Mouse (Mus musculus) hindbrain, embryonic 12.5 days (tissue): ENCODE results near the gene Hcrtr1. TPM values are rescaled to one million over a fixed set of nuclear protein-coding genes. Genes with fewer than 3 reads are reported as not detected.
A peak's percentile ranks its signal among the peaks of the same experiment; 100 is the strongest.

Source experiments
- ATAC-seq: fragments of 200-750 bp; cut with Nextera tagmentation; 2 replicates; pipeline ENCODE4 v1.8.0; 2017; ENCODE audit warnings: moderate TSS enrichment; ENCODE audit not compliant: low FRiP score
- H3K27ac ChIP-seq: fragments of 300-500 bp; sonication (generic); 2 replicates; pipeline ENCODE4 v1.5.1; 2016; ENCODE audit warnings: mild to moderate bottlenecking
- H3K27me3 ChIP-seq: fragments of 300-500 bp; sonication (generic); 2 replicates; pipeline ENCODE4 v1.6.1; 2016; ENCODE audit warnings: mild to moderate bottlenecking
- H3K36me3 ChIP-seq: fragments of 300-500 bp; sonication (generic); 2 replicates; pipeline ENCODE4 v1.6.1; 2016; ENCODE audit warnings: mild to moderate bottlenecking
- H3K4me1 ChIP-seq: fragments of 300-500 bp; sonication (generic); 2 replicates; pipeline ENCODE4 v1.6.1; 2016
- H3K4me2 ChIP-seq: fragments of 300-500 bp; sonication (generic); replicated peaks from 2 replicates; pipeline ENCODE4 v1.6.1; 2016; ENCODE audit warnings: mild to moderate bottlenecking
- H3K4me3 ChIP-seq: fragments of 300-500 bp; sonication (generic); 2 replicates; pipeline ENCODE4 v1.5.1; 2016; ENCODE audit warnings: mild to moderate bottlenecking
- H3K9ac ChIP-seq: fragments of 300-500 bp; sonication (generic); 2 replicates; pipeline ENCODE4 v1.6.1; 2016; ENCODE audit warnings: mild to moderate bottlenecking, moderate library complexity
- H3K9me3 ChIP-seq: fragments of 300-500 bp; sonication (generic); replicated peaks from 2 replicates; pipeline ENCODE4 v1.6.1; 2016; ENCODE audit warnings: mild to moderate bottlenecking
- WGBS: fragments of 180-500 bp; shearing (Covaris S2); methylation state at CpG from one replicate; pipeline ENCODE4 v1.1.7; 2016; 5-methylcytosine and 5-hydroxymethylcytosine counted together
- polyA plus RNA-seq: library from polyadenylated mRNA; unstranded; fragments of >200 nt; fragmentation: Nextera tagmentation; extraction: Ambion mirVana; gene quantifications from 2 replicates; pipeline ENCODE4 v1.2.1, GENCODE M21; 2016

Gene Hcrtr1
- polyA plus RNA-seq, 1 experiment from 2014 or later: 1.3 TPM

GRCm38 (mm10) chr4:130175072-130175711 lies 36.0 kb upstream of the Hcrtr1 start, which contains the start of gene Tinagl1:
Gene Tinagl1, minus strand, starts transcription at chr4:130175122.
- Histone ChIP-seq H3K36me3 (no peaks in the 10 kb centered on the region), H3K4me3 (peak within 1 kb of the TSS; percentile 4; the same call in 1 of the 2 replicates), H3K4me2 (peak within 1 kb of the TSS; percentile 46), H3K9ac (peak within 1 kb of the TSS; percentile 1; the same call in 1 of the 2 replicates), H3K27ac (no peak within 1 kb of the TSS), H3K9me3 (no peaks in the 10 kb centered on the region), H3K27me3 (peaks cover 40% of the 10 kb centered on the region), H3K4me1 (peaks cover 39% of the 10 kb centered on the region)
- no peak for ATAC-seq
- 3% methylated on average over 13 of the region's 14 CpGs for WGBS

GRCm38 (mm10) chr4:130174335-130175031 lies 35.3 kb upstream of the Hcrtr1 start:
- peak; percentile 26; the same call in 1 of the 2 replicates for ATAC-seq
- H3K4me3 ChIP-seq: peak overlapping the region; percentile 4; the same call in 1 of the 2 replicates
- H3K9me3 ChIP-seq: no peaks in the 10 kb centered on the region
- peaks cover 39% of the 10 kb centered on the region for H3K4me1 ChIP-seq
- peaks cover 38% of the 10 kb centered on the region for H3K27me3 ChIP-seq
- no peak overlapping the region for H3K27ac ChIP-seq
- WGBS: 4% methylated on average over 25 of the region's 25 CpGs
- H3K36me3 ChIP-seq: no peaks in the 10 kb centered on the region
- H3K9ac ChIP-seq: peak overlapping the region; percentile 1; the same call in 1 of the 2 replicates
- H3K4me2 ChIP-seq: peak overlapping the region; percentile 46

- Histone ChIP-seq H3K9ac (no peak overlapping the region), H3K4me1 (peaks cover 44% of the 10 kb centered on the region), H3K27ac (no peak overlapping the region), H3K4me3 (peak overlapping the region; percentile 2; the same call in 1 of the 2 replicates), H3K27me3 (peaks cover 38% of the 10 kb centered on the region), H3K36me3 (no peaks in the 10 kb centered on the region), H3K9me3 (no peaks in the 10 kb centered on the region), H3K4me2 (peak overlapping the region; percentile 46; the same call in 1 of the 2 replicates)
- 44% methylated on average over 19 of the region's 19 CpGs for WGBS
- no peak for ATAC-seq
Measured at GRCm38 (mm10) chr4:130173911-130174311, 34.8 kb upstream of the Hcrtr1 start.

GRCm38 (mm10) chr4:130173060-130173822 lies 34.1 kb upstream of the Hcrtr1 start:
- no peak overlapping the region for H3K4me2 ChIP-seq
- H3K9ac ChIP-seq: no peak overlapping the region
- no peak overlapping the region for H3K27ac ChIP-seq
- no peaks in the 10 kb centered on the region for H3K9me3 ChIP-seq
- H3K27me3 ChIP-seq: peaks cover 38% of the 10 kb centered on the region
- WGBS: 74% methylated on average over 11 of the region's 11 CpGs
- ATAC-seq: no peak
- peaks cover 51% of the 10 kb centered on the region for H3K4me1 ChIP-seq
- no peaks in the 10 kb centered on the region for H3K36me3 ChIP-seq
- H3K4me3 ChIP-seq: no peak overlapping the region

- no peak overlapping the region for H3K4me2 ChIP-seq
- no peak overlapping the region for H3K4me3 ChIP-seq
- 67% methylated on average over 11 of the region's 11 CpGs for WGBS
- peaks cover 58% of the 10 kb centered on the region for H3K4me1 ChIP-seq
- H3K9ac ChIP-seq: no peak overlapping the region
- no peak for ATAC-seq
- no peaks in the 10 kb centered on the region for H3K9me3 ChIP-seq
- no peak overlapping the region for H3K27ac ChIP-seq
- peaks cover 43% of the 10 kb centered on the region for H3K27me3 ChIP-seq
- no peaks in the 10 kb centered on the region for H3K36me3 ChIP-seq
Measured at GRCm38 (mm10) chr4:130171951-130172765, 33.0 kb upstream of the Hcrtr1 start.

- no peaks in the 10 kb centered on the region for H3K36me3 ChIP-seq
- H3K9ac ChIP-seq: no peak overlapping the region
- H3K4me1 ChIP-seq: peaks cover 51% of the 10 kb centered on the region
- H3K4me3 ChIP-seq: no peak overlapping the region
- WGBS: 92% methylated on average over 4 of the region's 4 CpGs
- no peaks in the 10 kb centered on the region for H3K9me3 ChIP-seq
- no peak overlapping the region for H3K27ac ChIP-seq
- H3K4me2 ChIP-seq: no peak overlapping the region
- ATAC-seq: no peak
- H3K27me3 ChIP-seq: peaks cover 42% of the 10 kb centered on the region
Measured at GRCm38 (mm10) chr4:130170362-130170761, 31.2 kb upstream of the Hcrtr1 start.

GRCm38 (mm10) chr4:130169411-130169971 lies 30.3 kb upstream of the Hcrtr1 start:
- Histone ChIP-seq H3K27me3 (peaks cover 42% of the 10 kb centered on the region), H3K4me3 (no peak overlapping the region), H3K36me3 (no peaks in the 10 kb centered on the region), H3K4me1 (peaks cover 42% of the 10 kb centered on the region), H3K9ac (no peak overlapping the region), H3K9me3 (no peaks in the 10 kb centered on the region), H3K27ac (no peak overlapping the region), H3K4me2 (no peak overlapping the region)
- WGBS: 82% methylated on average over 16 of the region's 16 CpGs
- ATAC-seq: no peak

GRCm38 (mm10) chr4:130168280-130169183 lies 29.4 kb upstream of the Hcrtr1 start:
- Histone ChIP-seq H3K4me1 (peaks cover 38% of the 10 kb centered on the region), H3K4me3 (no peak overlapping the region), H3K27me3 (peaks cover 42% of the 10 kb centered on the region), H3K27ac (no peak overlapping the region), H3K4me2 (peak overlapping the region; percentile 24; the same call in 1 of the 2 replicates), H3K9me3 (no peaks in the 10 kb centered on the region), H3K9ac (no peak overlapping the region), H3K36me3 (no peaks in the 10 kb centered on the region)
- peak; percentile 46; the same call in 1 of the 2 replicates for ATAC-seq
- WGBS: 32% methylated on average over 16 of the region's 16 CpGs

GRCm38 (mm10) chr4:130167814-130168213 lies 28.7 kb upstream of the Hcrtr1 start:
- peak overlapping the region; percentile 27; the same call in 1 of the 2 replicates for H3K4me2 ChIP-seq
- H3K27ac ChIP-seq: no peak overlapping the region
- 43% methylated on average over 9 of the region's 9 CpGs for WGBS
- H3K9ac ChIP-seq: no peak overlapping the region
- peaks cover 42% of the 10 kb centered on the region for H3K27me3 ChIP-seq
- H3K9me3 ChIP-seq: no peaks in the 10 kb centered on the region
- no peak for ATAC-seq
- no peaks in the 10 kb centered on the region for H3K36me3 ChIP-seq
- peaks cover 45% of the 10 kb centered on the region for H3K4me1 ChIP-seq
- H3K4me3 ChIP-seq: no peak overlapping the region

GRCm38 (mm10) chr4:130167321-130167720 lies 28.2 kb upstream of the Hcrtr1 start:
- no peak overlapping the region for H3K9ac ChIP-seq
- WGBS: 48% methylated on average over 22 of the region's 22 CpGs
- no peak overlapping the region for H3K27ac ChIP-seq
- H3K4me3 ChIP-seq: no peak overlapping the region
- H3K36me3 ChIP-seq: no peaks in the 10 kb centered on the region
- H3K4me2 ChIP-seq: peak overlapping the region; percentile 27; the same call in 1 of the 2 replicates
- peaks cover 47% of the 10 kb centered on the region for H3K27me3 ChIP-seq
- H3K4me1 ChIP-seq: peaks cover 44% of the 10 kb centered on the region
- H3K9me3 ChIP-seq: no peaks in the 10 kb centered on the region
- ATAC-seq: no peak
